Comparison of ENCODE assay signal across 8 mouse cellular contexts in the genomic region with DNA sequence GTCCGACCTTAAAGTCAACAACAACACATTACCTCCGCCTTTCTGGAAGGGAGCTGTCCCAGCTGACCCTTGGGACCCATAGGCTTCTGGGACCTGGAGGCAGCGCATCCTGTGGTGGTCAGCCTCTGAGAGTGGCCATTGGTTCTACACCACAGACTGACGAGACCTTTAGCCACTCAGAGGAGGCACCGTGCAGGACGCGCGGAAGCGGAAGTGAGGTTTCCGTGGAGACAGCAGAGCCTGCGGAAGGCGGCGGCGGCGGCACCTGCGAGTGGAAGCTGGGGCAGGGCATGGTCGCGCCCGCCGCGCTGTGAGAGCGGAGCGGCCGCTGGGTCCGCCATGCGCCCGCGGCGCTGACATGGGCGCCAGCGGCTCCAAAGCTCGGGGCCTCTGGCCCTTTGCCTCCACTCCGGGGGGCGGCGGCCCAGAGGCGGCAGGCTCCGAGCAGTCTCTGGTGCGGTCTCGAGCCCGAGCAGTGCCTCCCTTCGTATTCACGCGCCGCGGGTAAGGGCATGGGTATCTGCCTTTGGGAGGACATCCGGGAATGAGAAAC. TPM values are rescaled to one million over a fixed set of nuclear protein-coding genes. Genes with fewer than 3 reads are reported as not detected.
A peak's percentile ranks its signal among the peaks of the same experiment; 100 is the strongest.
DNase-seq lines count a peak whose midpoint lies in the region; ATAC-seq and TF ChIP-seq lines count a peak whose summit lies in the region.

TSS of gene Tusc2 (plus strand) at position 227 of the 553 bp plus-strand sequence.

- DNase-seq in c-Kit-positive CD71-positive TER-119-positive erythroid progenitor cells, embryonic 14.5 days (ENCODE audit: low spot score), result peak; percentile 90
- peak; percentile 97 for DNase-seq in heart, postnatal 0 days (ENCODE audit: low spot score)
- peak; percentile 89 for DNase-seq in large intestine, adult 2 months (ENCODE audit: low read depth, low spot score)
- peak; percentile 95 for DNase-seq in liver, postnatal 0 days
- peak; percentile 91 to 92 for DNase-seq in thymus, adult 18-20 months

- no peak for TF ChIP-seq EP300 in ES-Bruce4 (IDR thresholded peaks at IDR 0.05; ENCODE audit: insufficient read depth, low read depth, low read length)
- no peak for TF ChIP-seq EP300 in heart, postnatal 0 days (IDR thresholded peaks at IDR 0.05; ENCODE audit: low read depth)
- TF ChIP-seq EP300 in liver, postnatal 0 days (IDR thresholded peaks at IDR 0.05; ENCODE audit: low read depth), result no peak

- no peak for TF ChIP-seq POLR2A in ES-Bruce4 (IDR thresholded peaks at IDR 0.05; ENCODE audit: insufficient read depth, low read length)

- H3K36me3 ChIP-seq in ES-Bruce4 (ENCODE audit: control insufficient read depth, insufficient read depth, low read length, poor library complexity, severe bottlenecking), result peaks cover 33% of the 10 kb centered on the region
- H3K36me3 ChIP-seq in forebrain, embryonic 12.5 days (replicated peaks), result peaks cover 67% of the 10 kb centered on the region
- H3K36me3 ChIP-seq in heart, postnatal 0 days (replicated peaks; ENCODE audit: control insufficient read depth, insufficient read depth, low read length), result peaks cover 49% of the 10 kb centered on the region
- peaks cover 54% of the 10 kb centered on the region for H3K36me3 ChIP-seq in liver, postnatal 0 days (replicated peaks; ENCODE audit: insufficient read depth, low read length)
- peaks cover 44% of the 10 kb centered on the region for H3K36me3 ChIP-seq in neural tube, embryonic 14.5 days (ENCODE audit: control insufficient read depth, insufficient read depth, low read length)

- no peaks in the 10 kb centered on the region for H3K9me3 ChIP-seq in ES-Bruce4 (replicated peaks; ENCODE audit: control insufficient read depth, insufficient read depth, low read length, poor library complexity, severe bottlenecking)
- no peaks in the 10 kb centered on the region for H3K9me3 ChIP-seq in forebrain, embryonic 12.5 days
- H3K9me3 ChIP-seq in heart, postnatal 0 days (replicated peaks; ENCODE audit: control insufficient read depth, low read length), result no peaks in the 10 kb centered on the region
- H3K9me3 ChIP-seq in liver, postnatal 0 days (ENCODE audit: low read length), result no peaks in the 10 kb centered on the region
- H3K9me3 ChIP-seq in neural tube, embryonic 14.5 days (ENCODE audit: control insufficient read depth, low read length), result no peaks in the 10 kb centered on the region

- TF ChIP-seq CTCF in ES-Bruce4 (IDR thresholded peaks at IDR 0.05; ENCODE audit: low read depth, low read length), result no peak
- no peak for TF ChIP-seq CTCF in heart, postnatal 0 days (IDR thresholded peaks at IDR 0.05; ENCODE audit: low read depth)
- TF ChIP-seq CTCF in liver, postnatal 0 days (IDR thresholded peaks at IDR 0.05; ENCODE audit: low read depth), result no peak

- H3K27ac ChIP-seq in ES-Bruce4 (ENCODE audit: insufficient read depth, low read length), result no peak within 1 kb of the TSS
- peak within 1 kb of the TSS; percentile 57; the same call in 1 of the 2 replicates for H3K27ac ChIP-seq in forebrain, embryonic 12.5 days
- H3K27ac ChIP-seq in heart, postnatal 0 days (ENCODE audit: low read depth), result peak within 1 kb of the TSS; percentile 79
- peak within 1 kb of the TSS; percentile 84 for H3K27ac ChIP-seq in liver, postnatal 0 days (ENCODE audit: low read depth)
- H3K27ac ChIP-seq in neural tube, embryonic 14.5 days (ENCODE audit: low read depth, low read length), result peak within 1 kb of the TSS; percentile 73

- WGBS in forebrain, embryonic 12.5 days, result under 1% methylated on average over 45 of the region's 46 CpGs
- 2% methylated on average over 41 of the region's 46 CpGs for WGBS in heart, postnatal 0 days
- WGBS in large intestine, adult 2 months, result under 1% methylated on average over 46 of the region's 46 CpGs
- 0% methylated on average over 44 of the region's 46 CpGs for WGBS in liver, postnatal 0 days (ENCODE audit: insufficient replicate concordance)
- under 1% methylated on average over 41 of the region's 46 CpGs for WGBS in neural tube, embryonic 14.5 days

- peaks cover 2% of the 10 kb centered on the region for H3K4me1 ChIP-seq in ES-Bruce4 (ENCODE audit: control insufficient read depth, insufficient read depth, low read length)
- peaks cover 33% of the 10 kb centered on the region for H3K4me1 ChIP-seq in forebrain, embryonic 12.5 days
- H3K4me1 ChIP-seq in heart, postnatal 0 days (ENCODE audit: control insufficient read depth, insufficient read depth), result peaks cover 14% of the 10 kb centered on the region
- H3K4me1 ChIP-seq in liver, postnatal 0 days (ENCODE audit: insufficient read depth), result peaks cover 45% of the 10 kb centered on the region
- peaks cover 25% of the 10 kb centered on the region for H3K4me1 ChIP-seq in neural tube, embryonic 14.5 days (ENCODE audit: control insufficient read depth, insufficient read depth, low read length)

- peak within 1 kb of the TSS; percentile 70 for H3K4me3 ChIP-seq in ES-Bruce4 (ENCODE audit: low read depth, low read length)
- H3K4me3 ChIP-seq in forebrain, embryonic 12.5 days (replicated peaks), result peak within 1 kb of the TSS; percentile 96
- H3K4me3 ChIP-seq in heart, postnatal 0 days (ENCODE audit: low read depth, low read length), result peak within 1 kb of the TSS; percentile 69
- peak within 1 kb of the TSS; percentile 97 for H3K4me3 ChIP-seq in liver, postnatal 0 days (ENCODE audit: low read depth, low read length)
- peak within 1 kb of the TSS; percentile 90 for H3K4me3 ChIP-seq in neural tube, embryonic 14.5 days (ENCODE audit: low read depth, low read length)

- H3K9ac ChIP-seq in ES-Bruce4 (ENCODE audit: low read depth, poor library complexity, severe bottlenecking), result peak within 1 kb of the TSS; percentile 75
- peak within 1 kb of the TSS; percentile 89 for H3K9ac ChIP-seq in forebrain, embryonic 12.5 days
- peak within 1 kb of the TSS; percentile 69 for H3K9ac ChIP-seq in heart, postnatal 0 days (replicated peaks; ENCODE audit: low read depth, low read length)
- H3K9ac ChIP-seq in liver, postnatal 0 days (replicated peaks), result peak within 1 kb of the TSS; percentile 94
- H3K9ac ChIP-seq in neural tube, embryonic 14.5 days (replicated peaks; ENCODE audit: low read depth, low read length), result peak within 1 kb of the TSS; percentile 86

- ATAC-seq in forebrain, embryonic 12.5 days (ENCODE audit: low FRiP score), result peak; percentile 97
- peak; percentile 89 for ATAC-seq in heart, postnatal 0 days (ENCODE audit: insufficient read depth, low read depth)
- ATAC-seq in liver, postnatal 0 days, result peak; percentile 94
- peak; percentile 95 for ATAC-seq in neural tube, embryonic 14.5 days (ENCODE audit: low read depth)

- no peaks in the 10 kb centered on the region for H3K27me3 ChIP-seq in ES-Bruce4 (ENCODE audit: control insufficient read depth, insufficient read depth, low read length, poor library complexity, severe bottlenecking)
- no peaks in the 10 kb centered on the region for H3K27me3 ChIP-seq in forebrain, embryonic 12.5 days
- H3K27me3 ChIP-seq in heart, postnatal 0 days (ENCODE audit: control insufficient read depth, insufficient read depth, low read length), result no peaks in the 10 kb centered on the region
- no peaks in the 10 kb centered on the region for H3K27me3 ChIP-seq in liver, postnatal 0 days (ENCODE audit: insufficient read depth, low read length)
- no peaks in the 10 kb centered on the region for H3K27me3 ChIP-seq in neural tube, embryonic 14.5 days (ENCODE audit: control insufficient read depth, insufficient read depth, low read length)

- H3K4me2 ChIP-seq in forebrain, embryonic 12.5 days, result peak within 1 kb of the TSS; percentile 83
- H3K4me2 ChIP-seq in heart, postnatal 0 days (ENCODE audit: low read depth, low read length), result peak within 1 kb of the TSS; percentile 83
- peak within 1 kb of the TSS; percentile 97 for H3K4me2 ChIP-seq in liver, postnatal 0 days (ENCODE audit: low read depth, low read length)
- peak within 1 kb of the TSS; percentile 84 for H3K4me2 ChIP-seq in neural tube, embryonic 14.5 days (ENCODE audit: low read depth, low read length)

RNA-seq across cellular contexts. Expression of gene Tusc2, which starts in this region (rescaled TPM):
- 23.5 and 25.3 TPM in 2 replicates for polyA plus RNA-seq in ES-Bruce4 (2011; ENCODE audit: insufficient read depth, insufficient read length, low read depth, missing spikeins)
- polyA plus RNA-seq in forebrain, embryonic 12.5 days (2016; fragmentation: Nextera tagmentation; extraction: Ambion mirVana), result 77.2 and 79.9 TPM in 2 replicates
- total RNA-seq in heart, postnatal 0 days (2014; rRNA removed; ENCODE audit: low replicate concordance), result 38.6 and 51.2 TPM in 2 replicates
- 37.0 and 38.8 TPM in 2 replicates for polyA plus RNA-seq in heart, postnatal 0 days (2015; fragmentation: Nextera tagmentation; extraction: Ambion mirVana)
- 45.2 and 46.3 TPM in 2 replicates for polyA plus RNA-seq in large intestine, adult 2 months (2012; rRNA removed)
- polyA plus RNA-seq in liver, postnatal 0 days (2015; fragmentation: Nextera tagmentation; extraction: Ambion mirVana), result 34.3 and 35.9 TPM in 2 replicates
- polyA plus RNA-seq in neural tube, embryonic 14.5 days (2014; fragmentation: Nextera tagmentation; extraction: Ambion mirVana), result 111 and 126 TPM in 2 replicates
